Mouse (Mus musculus) right cerebral cortex, adult 2 months (tissue): ENCODE data around the gene Rdx.

Experiments used
- DNase-seq, 2 experiments: peaks; one replicate each; pipeline ENCODE4 v3.0.0; 2021 to 2022; ENCODE audit warnings: low spot score in 2 of 2

The Rdx gene

DNA sequence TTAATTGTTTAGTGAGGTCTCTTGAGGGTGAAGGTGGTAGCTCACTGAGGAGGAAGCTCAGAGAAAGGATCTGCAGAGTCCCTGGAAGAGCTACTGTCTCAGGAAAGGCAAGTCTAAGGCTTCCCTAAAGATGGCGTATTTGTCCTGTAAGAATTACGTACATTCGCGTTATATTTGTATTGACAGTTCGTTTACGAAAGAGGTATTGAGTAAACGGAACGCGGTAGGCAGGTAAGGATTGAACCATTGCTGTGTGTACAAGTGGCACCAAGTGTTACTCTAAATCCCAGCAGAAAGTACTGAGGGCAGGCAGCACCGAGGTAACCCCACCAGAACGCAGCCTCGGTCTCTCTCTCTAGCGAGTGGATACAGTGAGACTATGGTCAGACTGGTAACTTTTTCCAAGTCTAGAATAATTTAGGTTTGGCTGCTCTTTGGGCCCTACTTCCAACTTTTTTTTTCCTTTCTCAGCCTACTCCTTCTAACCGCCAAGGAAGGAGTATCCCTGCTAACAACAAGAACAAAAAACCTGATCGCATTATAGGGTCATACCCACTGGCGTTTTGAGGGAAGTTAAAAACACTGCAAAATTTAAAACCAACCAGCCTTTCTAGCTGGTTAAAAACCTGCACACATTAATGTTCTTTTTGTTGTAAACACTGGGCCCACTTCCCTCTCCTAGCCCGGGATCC is at the start of gene Rdx:
Rdx (plus strand) TSS at position 45 of the 692 bp plus-strand sequence.
- DNase-seq = peak in 1 of 2 experiments; percentile 17

DNA sequence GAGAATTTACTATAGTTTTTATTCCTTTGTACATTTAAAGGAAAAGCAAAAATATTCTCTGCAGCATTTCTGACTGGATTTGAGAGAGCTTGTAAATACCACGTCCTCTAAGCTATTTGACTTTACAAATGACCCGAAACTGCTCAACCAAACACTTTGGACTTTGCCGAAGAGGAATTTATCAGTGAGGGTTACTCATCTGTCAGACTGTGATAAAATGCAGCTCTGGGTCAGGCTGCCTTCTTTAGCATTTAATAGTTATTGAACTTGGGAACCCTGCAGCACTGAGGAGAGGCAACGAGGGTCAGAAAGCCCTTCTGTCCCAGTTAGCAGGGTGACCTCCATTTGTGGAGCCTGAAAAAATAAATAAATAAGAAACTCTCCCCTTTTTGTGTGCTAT is 43.5 kb upstream of the Rdx start:
- no peak for DNase-seq

DNA sequence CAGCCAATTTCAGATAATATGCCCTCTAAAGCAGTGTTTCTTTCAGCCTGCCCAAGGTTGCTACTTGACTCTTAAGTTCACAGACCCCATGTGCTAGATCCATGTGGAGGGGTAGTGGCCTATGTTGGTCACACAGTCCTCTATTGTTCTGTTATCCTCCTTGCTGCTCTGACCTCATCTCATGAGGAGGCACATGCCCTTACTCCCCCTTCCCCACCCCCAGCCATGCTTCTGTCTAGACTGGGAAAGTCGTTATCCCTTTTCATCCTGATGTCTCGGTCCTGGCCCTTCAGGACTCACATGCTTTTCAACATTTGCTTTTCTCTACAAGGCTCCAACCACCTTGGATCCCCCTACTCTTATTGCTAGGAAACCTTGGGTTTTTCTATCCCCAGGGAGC is 39.6 kb upstream of the Rdx start:
- no peak for DNase-seq

DNA sequence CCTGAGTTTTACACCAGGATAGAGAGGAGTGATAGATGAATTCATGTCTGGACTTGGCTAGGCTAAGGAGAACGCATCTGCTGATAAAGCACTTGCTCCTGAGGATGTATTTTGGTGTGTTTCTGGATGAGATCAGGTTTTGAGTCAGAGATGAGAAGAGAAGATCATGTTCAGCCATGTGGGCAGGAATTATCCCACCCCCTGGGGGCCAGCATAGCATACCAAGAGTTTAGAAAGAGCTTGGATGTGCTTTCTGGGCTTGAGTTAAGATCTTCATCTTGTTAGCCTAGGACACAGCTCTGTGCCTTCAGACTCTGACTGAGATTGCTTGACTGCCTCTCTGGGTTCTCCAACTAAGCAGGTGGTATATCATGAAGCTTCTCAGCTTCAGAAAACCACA is 38.5 kb upstream of the Rdx start:
- DNase-seq = no peak

GRCm38 (mm10) chr9:52012311-52012710 is 34.7 kb upstream of the Rdx start:
- peak in 1 of 2 experiments; percentile 13 for DNase-seq

GRCm38 (mm10) chr9:52012781-52013436 is 34.1 kb upstream of the Rdx start:
- DNase-seq = no peak

DNA sequence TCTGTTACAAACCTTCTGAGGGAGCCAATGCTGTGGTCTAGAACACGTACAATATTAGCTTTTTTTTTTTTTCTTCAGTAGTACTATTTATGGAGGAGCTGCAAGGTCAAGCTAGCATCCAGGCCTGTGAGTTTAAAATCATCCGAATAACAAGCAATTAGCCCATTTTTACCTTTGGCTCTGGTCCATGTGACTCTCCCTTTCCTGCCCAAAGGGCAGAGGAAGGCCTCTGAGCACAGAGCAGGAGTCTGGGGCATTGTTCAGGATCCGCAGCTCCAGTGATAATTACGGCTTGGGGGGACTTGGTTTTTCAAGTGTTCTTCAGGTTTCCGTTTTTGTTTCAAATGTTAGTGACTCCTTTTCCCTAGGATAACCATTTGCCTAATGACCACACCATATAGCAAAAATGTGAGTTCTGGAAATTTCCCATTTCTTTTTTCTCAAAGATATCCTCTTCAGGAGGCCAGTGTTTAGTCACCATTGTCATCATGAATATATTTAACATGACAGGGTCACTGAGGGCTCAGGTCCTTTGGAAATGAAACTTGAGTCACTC is 33.0 kb upstream of the Rdx start:
- no peak for DNase-seq

DNA sequence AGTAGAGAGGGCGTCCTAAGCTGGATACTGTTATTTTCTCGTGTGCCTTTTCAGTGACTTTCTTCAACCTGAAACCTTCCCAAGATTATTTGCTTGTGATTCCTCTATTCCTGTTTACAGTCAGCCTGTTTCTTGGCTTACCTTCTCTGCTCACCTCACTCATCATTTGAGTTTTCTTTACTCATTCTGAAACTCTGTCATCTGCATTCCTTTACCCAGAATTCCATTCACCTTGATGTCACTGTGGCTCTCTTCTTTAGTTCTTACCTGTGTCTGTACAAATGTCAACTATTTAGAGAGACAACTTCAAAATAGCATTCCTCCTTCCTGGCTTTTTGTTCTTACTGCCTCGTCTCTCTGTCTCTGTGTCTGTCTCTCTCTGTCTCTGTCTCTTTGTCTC is 29.9 kb upstream of the Rdx start:
- no peak for DNase-seq

GRCm38 (mm10) chr9:52017824-52018223 is 29.1 kb upstream of the Rdx start:
- DNase-seq = no peak

DNA sequence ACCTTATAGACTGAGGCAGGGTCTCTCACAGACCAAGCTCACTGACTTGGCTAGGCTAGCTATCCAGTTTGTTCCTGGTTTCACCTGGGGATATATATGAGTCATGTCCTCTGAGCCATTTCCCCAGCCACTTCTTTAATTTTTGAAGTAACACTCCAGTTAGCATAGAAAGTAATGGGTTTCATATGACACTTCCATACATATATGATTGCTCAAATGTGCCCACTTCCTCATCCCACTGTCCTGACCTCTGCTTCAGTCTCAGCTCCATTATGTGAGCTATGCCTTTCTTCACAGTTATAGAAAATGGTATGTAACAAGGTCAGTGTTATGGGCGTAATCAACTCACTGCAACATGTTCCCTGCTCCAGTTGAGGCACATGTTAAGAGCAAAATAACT is 28.5 kb upstream of the Rdx start:
- DNase-seq = no peak

DNA sequence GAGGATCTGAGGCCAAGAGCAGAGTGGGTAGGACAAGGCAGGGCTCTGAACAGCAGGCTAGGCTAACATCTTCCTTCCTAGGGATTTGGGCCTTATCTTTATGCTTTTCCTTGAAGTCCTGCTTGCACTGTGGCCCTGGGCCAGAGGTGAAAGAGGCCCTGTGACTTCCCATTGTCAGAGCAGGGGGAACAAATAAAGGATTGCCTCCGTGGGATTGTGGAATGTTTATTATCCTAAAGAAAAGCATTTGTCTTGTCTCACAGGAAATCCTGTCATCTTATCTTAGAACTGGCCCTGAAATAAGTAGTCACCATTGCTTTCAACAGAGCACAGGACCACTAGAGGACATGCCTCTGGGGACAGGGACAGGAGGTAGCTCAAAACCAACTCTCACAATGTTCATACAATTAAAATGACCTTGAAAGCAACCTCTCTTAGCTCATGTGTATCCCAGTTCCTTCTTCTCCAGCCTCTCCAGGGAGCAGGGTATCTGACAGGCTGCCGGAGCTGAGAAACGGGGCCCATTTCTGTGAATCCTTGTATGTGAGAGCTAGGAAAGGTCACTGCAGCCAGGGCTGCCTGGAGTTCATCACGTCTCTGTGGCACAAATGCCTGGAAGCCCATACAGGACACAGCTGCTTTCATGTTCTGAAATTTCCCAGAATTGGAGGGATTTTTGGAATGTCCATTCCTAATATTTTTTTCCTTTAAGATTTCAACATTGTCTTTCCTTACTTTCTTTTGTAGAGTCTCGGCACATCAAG is 19.5 kb upstream of the Rdx start:
- DNase-seq = no peak

DNA sequence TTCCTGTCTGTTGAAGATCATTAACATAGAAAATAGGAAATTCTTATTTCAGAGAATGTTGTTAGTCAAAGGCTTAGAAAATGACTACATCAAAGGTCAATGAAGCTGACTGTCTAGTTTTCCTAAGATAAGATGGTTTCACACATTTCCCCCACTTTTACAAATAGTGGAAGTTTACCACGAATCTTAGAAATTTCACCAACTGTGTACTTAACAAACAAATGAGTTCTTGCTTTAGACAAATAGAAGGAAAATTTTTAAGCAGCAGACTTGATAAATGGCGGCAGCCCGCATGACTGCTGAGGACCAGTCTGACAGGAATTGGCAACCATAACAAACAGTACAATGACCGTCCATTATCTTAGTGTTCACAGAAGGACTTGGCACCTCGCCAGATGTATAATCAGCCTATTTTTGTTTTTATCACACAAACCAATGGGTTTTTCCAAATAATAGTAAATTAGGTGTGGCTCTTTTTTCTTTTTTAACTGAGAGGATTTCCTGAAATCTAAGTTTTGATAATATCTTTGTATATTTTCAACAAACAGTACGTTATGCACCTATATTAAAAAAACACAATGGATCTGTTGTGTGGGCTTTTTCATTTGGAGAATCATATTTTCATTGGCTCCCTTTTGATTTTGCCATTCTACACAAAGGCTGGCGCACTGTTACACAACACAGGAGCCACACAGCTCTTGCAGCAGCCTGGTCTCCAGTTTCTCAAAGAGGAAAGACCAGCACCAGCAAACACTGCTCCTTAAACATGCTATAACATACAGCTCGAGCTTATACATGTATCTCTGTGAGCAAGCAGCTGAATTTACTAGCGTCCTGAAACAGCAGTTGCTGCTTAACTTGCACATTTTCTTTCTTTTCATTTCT is 18.2 kb upstream of the Rdx start:
- no peak for DNase-seq

DNA sequence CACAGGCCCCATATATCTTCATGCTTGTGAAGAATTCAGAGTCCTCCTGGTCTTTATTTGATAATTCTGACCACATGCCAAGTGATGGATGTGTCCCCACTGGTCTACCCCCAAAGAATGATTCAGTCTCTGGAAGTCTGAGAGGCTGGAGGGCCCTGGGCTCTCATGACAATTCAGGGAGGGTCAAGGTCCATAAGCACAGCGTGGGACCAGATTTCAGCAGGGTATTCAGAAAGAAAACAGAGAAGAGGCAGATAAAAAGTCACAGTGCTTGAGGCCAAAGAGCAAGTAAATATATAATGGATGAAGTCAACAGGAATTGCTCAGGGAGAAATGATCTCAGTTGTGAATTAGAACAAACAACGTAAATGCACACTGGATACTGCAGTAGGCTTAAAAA is 15.5 kb upstream of the Rdx start:
- no peak for DNase-seq

- DNase-seq = no peak
Observed at GRCm38 (mm10) chr9:52037493-52037892, 9.5 kb upstream of the Rdx start.

GRCm38 (mm10) chr9:52041657-52042056 is 5.3 kb upstream of the Rdx start:
- no peak for DNase-seq

DNA sequence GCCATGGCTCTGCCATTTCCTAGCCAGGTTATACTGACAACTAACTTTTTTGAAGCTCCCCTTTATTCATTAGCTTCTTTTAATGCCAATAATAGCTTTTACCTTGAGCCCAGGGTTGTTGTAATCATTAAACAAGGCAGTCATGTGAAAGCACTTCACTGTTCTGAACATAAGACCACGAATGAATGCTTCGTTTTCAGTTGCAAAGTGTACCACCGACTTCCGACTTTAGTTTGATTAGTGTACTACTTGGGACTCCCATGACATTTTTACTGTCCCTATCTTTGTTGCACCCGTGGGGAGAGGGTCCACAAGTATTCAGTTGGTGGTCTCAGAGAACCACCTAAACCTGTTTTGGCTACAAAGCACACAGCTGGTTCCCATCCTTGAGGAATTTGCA is 287 bp upstream of the Rdx start:
- no peak for DNase-seq

GRCm38 (mm10) chr9:52047821-52048649 is 1.1 kb downstream of the Rdx start:
- peak; percentile 70 to 75 for DNase-seq

GRCm38 (mm10) chr9:52048650-52049081 is 1.7 kb downstream of the Rdx start:
- peak; percentile 29 to 62 for DNase-seq

DNA sequence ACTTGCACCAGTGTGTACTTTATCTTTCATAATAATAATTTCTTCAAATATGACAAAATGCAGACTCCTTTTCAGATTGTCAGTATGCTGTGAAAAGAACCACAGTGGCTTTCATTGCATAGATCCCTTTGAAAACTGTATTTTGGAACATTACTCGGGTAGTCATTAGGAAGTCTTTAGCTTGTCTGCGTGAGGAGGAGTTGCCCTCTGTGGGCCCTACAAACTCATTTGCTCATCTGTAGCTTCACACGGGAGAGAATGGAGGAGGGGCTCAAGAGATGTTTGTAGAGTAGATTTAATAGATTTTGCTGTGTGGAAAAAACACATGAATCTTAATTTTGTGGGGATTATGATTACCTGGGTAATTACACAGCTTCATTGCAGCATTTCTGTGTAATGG is 2.6 kb downstream of the Rdx start:
- no peak for DNase-seq

DNA sequence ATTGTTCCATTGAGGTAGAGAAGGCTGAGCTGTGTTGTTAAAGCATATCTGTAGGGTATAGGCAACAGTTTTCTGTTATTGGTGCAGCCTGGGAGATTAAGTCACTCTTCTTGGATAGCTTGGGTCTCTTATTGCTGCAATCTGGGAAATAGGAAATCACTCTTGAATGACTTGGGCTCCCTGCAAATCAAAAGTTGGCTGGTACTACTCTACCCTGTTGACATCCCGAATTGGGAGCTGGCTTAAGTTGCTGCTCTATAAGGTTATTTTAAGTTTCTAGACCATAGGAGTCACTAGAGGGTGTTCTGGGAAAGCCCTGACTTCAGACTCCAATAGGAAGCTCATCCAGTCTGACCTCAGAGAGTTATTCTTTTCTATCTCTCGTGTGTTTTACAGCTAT is 3.4 kb downstream of the Rdx start:
- DNase-seq = no peak

GRCm38 (mm10) chr9:52052221-52052620 is 5.2 kb downstream of the Rdx start:
- no peak for DNase-seq
